Mouse (Mus musculus): ENCODE data around the gene Sct. TPM values are rescaled to one million over a fixed set of nuclear protein-coding genes. Genes with fewer than 3 reads are reported as not detected.

Sct gene
- polyA plus RNA-seq, 1 experiment from 2014 or later = 10.5 TPM

DNA sequence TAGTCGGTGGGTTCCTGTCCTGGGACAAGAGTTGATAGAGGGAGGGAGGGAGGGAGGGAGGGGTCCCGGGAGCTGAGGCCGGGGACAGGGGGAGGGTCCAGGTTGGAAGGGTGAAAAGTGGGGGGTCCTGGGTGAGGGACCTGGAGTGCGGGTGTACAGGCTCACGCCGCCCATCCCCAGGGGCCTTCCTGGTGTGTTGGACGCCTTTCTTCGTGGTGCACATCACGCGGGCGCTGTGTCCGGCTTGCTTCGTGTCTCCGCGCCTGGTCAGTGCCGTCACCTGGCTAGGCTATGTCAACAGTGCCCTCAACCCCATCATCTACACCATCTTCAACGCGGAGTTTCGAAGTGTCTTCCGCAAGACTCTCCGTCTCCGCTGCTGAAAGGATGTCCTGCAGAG is 15.5 kb upstream of the Sct start:
- no peaks in the 10 kb centered on the region for H3K9me3 ChIP-seq (ENCODE audit: control insufficient read depth, low read depth, low read length)
- H3K9ac ChIP-seq (replicated peaks; ENCODE audit: low read depth, low read length) = no peak overlapping the region
- H3K4me3 ChIP-seq (ENCODE audit: low read depth, low read length) = peak overlapping the region; percentile 33
- peak overlapping the region; percentile 74 for H3K4me2 ChIP-seq (replicated peaks; ENCODE audit: low read depth, low read length)
- no peak for ATAC-seq (ENCODE audit: insufficient number of reproducible peaks, insufficient read depth, low FRiP score, low read depth)
- 0 out of 2 replicates have a peak, but pooled peaks cover 8% of the 10 kb centered on the region for H3K36me3 ChIP-seq (ENCODE audit: control insufficient read depth, insufficient read depth, low read length)
- 0 out of 2 replicates have a peak, but pooled peaks cover 13% of the 10 kb centered on the region for H3K4me1 ChIP-seq (ENCODE audit: control insufficient read depth, insufficient read depth, low read length)
- H3K27me3 ChIP-seq (ENCODE audit: control insufficient read depth, insufficient read depth, low read length) = peaks cover 31% of the 10 kb centered on the region
- H3K27ac ChIP-seq (ENCODE audit: low read length) = no peak overlapping the region
- WGBS = 12% methylated on average over 22 of the region's 22 CpGs

DNA sequence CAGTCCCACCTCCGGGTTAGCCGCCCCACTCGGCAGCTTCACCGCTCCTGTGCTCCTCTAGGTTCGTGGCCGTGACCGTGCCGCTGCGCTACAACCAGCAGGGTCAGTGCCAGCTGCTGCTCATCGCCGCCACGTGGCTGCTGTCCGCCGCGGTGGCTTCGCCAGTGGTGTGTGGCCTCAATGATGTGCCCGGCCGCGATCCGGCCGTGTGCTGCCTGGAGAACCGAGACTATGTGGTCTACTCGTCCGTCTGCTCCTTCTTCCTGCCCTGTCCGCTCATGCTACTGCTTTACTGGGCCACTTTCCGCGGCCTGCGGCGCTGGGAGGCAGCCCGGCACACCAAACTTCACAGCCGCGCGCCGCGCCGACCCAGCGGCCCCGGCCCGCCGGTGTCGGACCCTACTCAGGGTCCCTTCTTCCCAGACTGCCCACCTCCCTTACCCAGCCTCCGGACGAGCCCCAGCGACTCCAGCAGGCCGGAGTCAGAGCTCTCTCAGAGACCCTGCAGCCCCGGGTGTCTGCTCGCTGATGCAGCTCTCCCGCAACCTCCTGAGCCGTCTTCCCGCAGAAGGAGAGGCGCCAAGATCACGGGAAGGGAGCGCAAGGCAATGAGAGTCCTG is 15.0 kb upstream of the Sct start:
- H3K9ac ChIP-seq (replicated peaks; ENCODE audit: low read depth, low read length) = no peak overlapping the region; the same call in 1 of the 2 replicates
- no peak for ATAC-seq (ENCODE audit: insufficient number of reproducible peaks, insufficient read depth, low FRiP score, low read depth)
- under 1% methylated on average over 52 of the region's 53 CpGs for WGBS

DNA sequence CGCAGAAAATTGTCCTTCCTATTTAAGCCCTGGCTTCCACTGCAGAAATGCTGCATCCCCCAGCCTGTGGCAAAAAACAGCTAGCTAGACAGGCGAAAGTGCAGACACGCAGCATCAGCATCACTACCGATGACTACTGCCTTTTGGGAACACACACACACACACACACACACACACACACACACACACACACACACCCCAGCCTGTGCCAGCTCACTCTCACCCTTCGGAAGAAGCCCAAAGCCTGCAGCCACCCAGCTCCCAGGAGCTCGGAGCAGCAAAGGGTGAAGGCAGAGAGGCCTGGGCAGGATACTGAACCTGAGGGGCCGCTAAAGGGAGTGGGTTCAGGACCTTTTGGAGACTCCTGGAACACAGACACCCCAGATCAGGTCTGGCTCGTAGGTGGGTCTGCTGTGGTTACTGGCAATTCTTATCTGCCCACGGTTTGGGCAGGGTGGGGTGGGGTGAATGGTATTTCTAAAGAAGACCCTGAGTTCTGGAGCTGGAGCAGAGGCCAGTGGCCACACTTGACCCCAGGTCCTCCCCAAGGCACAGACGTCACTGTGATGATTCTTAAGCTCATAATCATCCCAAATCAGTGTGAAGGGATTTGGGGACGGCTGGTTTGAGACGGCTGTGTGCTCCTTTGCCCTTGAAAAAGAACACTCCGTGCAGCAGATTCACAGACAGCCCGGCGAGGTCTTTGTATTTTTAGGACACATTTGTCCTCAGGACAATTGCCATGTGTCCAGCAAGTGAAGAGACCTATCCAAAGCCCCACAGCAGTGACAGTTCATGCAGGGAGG is 13.9 kb upstream of the Sct start:
- no peaks in the 10 kb centered on the region for H3K9me3 ChIP-seq (ENCODE audit: control insufficient read depth, low read depth, low read length)
- H3K4me1 ChIP-seq (ENCODE audit: control insufficient read depth, insufficient read depth, low read length) = 0 out of 2 replicates have a peak, but pooled peaks cover 13% of the 10 kb centered on the region
- 49% methylated on average over 15 of the region's 15 CpGs for WGBS
- H3K9ac ChIP-seq (replicated peaks; ENCODE audit: low read depth, low read length) = no peak overlapping the region
- peaks cover 31% of the 10 kb centered on the region for H3K27me3 ChIP-seq (ENCODE audit: control insufficient read depth, insufficient read depth, low read length)
- no peak overlapping the region for H3K27ac ChIP-seq (ENCODE audit: low read length)
- H3K4me3 ChIP-seq (ENCODE audit: low read depth, low read length) = no peak overlapping the region
- no peak for ATAC-seq (ENCODE audit: insufficient number of reproducible peaks, insufficient read depth, low FRiP score, low read depth)
- no peak overlapping the region for H3K4me2 ChIP-seq (replicated peaks; ENCODE audit: low read depth, low read length)
- H3K36me3 ChIP-seq (ENCODE audit: control insufficient read depth, insufficient read depth, low read length) = 0 out of 2 replicates have a peak, but pooled peaks cover 4% of the 10 kb centered on the region

More for the DNA sequence above, 15.0 kb upstream of the Sct start:
- H3K4me1 ChIP-seq (ENCODE audit: control insufficient read depth, insufficient read depth, low read length) = 0 out of 2 replicates have a peak, but pooled peaks cover 13% of the 10 kb centered on the region
- peak overlapping the region; percentile 33 for H3K4me3 ChIP-seq (ENCODE audit: low read depth, low read length)
- no peaks in the 10 kb centered on the region for H3K9me3 ChIP-seq (ENCODE audit: control insufficient read depth, low read depth, low read length)
- H3K27me3 ChIP-seq (ENCODE audit: control insufficient read depth, insufficient read depth, low read length) = peaks cover 31% of the 10 kb centered on the region
- no peak overlapping the region for H3K27ac ChIP-seq (ENCODE audit: low read length)
- H3K4me2 ChIP-seq (replicated peaks; ENCODE audit: low read depth, low read length) = peak overlapping the region; percentile 74
- 0 out of 2 replicates have a peak, but pooled peaks cover 4% of the 10 kb centered on the region for H3K36me3 ChIP-seq (ENCODE audit: control insufficient read depth, insufficient read depth, low read length)

DNA sequence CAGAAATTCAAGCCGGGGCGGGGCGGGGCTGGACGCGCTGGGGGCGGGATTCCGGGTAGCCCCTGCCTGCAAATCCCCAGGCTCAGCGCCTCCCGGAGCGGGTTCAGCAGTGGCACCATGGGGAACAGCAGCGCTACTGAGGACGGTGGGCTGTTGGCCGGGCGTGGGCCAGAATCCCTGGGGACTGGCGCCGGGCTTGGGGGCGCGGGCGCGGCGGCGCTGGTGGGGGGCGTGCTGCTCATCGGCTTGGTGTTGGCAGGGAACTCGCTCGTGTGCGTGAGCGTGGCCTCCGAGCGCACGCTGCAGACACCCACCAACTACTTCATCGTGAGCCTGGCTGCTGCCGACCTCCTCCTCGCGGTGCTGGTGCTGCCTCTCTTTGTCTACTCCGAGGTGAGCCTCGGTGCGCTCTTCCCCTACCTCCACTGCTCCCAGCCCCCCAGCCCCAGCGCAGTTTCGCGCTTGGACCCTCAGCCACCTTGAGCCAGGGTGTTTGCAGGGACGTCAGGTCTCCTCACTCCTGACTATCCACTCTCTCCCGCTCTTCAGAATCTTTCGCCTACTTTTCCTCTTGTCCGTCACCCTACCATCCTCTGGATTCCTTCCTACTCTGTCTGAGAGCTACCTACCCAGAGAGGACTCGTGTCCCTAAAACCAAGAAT is 13.1 kb upstream of the Sct start, which contains the start of gene Drd4:
Gene Drd4 (plus strand): TSS at position 86 of the 662 bp plus-strand sequence.
- H3K27me3 ChIP-seq (ENCODE audit: control insufficient read depth, insufficient read depth, low read length) = peaks cover 31% of the 10 kb centered on the region
- WGBS = 3% methylated on average over 44 of the region's 46 CpGs

DNA sequence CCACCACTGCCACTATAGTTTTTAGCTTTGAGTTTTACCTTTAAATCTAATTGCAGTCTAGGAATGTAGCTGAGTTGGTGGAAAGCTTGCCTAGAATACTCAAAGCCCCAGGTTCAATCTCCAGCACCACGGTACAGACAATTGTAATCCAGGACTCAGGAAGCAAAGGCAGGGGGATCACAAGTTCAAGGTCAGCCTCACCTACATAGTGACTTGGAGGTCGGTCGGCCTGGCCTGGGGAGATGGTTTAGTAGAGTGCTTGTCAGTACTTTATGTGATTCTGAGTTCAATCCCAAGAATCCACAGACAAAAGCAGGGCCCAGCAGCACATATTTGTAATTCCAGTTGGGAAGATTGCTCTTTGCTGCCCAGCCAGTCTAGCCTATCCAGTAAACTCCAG is 9.1 kb upstream of the Sct start:
- H3K27me3 ChIP-seq (ENCODE audit: control insufficient read depth, insufficient read depth, low read length) = peaks cover 11% of the 10 kb centered on the region
- H3K27ac ChIP-seq (ENCODE audit: low read length) = no peak overlapping the region
- no peak overlapping the region for H3K9ac ChIP-seq (replicated peaks; ENCODE audit: low read depth, low read length)
- H3K4me2 ChIP-seq (replicated peaks; ENCODE audit: low read depth, low read length) = no peak overlapping the region
- no peaks in the 10 kb centered on the region for H3K36me3 ChIP-seq (ENCODE audit: control insufficient read depth, insufficient read depth, low read length)
- 70% methylated on average over 3 of the region's 3 CpGs for WGBS
- H3K4me1 ChIP-seq (ENCODE audit: control insufficient read depth, insufficient read depth, low read length) = no peaks in the 10 kb centered on the region
- no peak overlapping the region for H3K4me3 ChIP-seq (ENCODE audit: low read depth, low read length)
- ATAC-seq (ENCODE audit: insufficient number of reproducible peaks, insufficient read depth, low FRiP score, low read depth) = no peak
- H3K9me3 ChIP-seq (ENCODE audit: control insufficient read depth, low read depth, low read length) = no peaks in the 10 kb centered on the region

More for the DNA sequence above, 13.1 kb upstream of the Sct start, which contains the start of gene Drd4:
- Histone ChIP-seq H3K9ac (replicated peaks; ENCODE audit: low read depth, low read length) (no peak within 1 kb of the TSS), H3K27ac (ENCODE audit: low read length) (no peak within 1 kb of the TSS), H3K4me2 (replicated peaks; ENCODE audit: low read depth, low read length) (peak within 1 kb of the TSS; percentile 85), H3K4me3 (ENCODE audit: low read depth, low read length) (peak within 1 kb of the TSS; percentile 40), H3K4me1 (ENCODE audit: control insufficient read depth, insufficient read depth, low read length) (0 out of 2 replicates have a peak, but pooled peaks cover 13% of the 10 kb centered on the region), H3K9me3 (ENCODE audit: control insufficient read depth, low read depth, low read length) (no peaks in the 10 kb centered on the region), H3K36me3 (ENCODE audit: control insufficient read depth, insufficient read depth, low read length) (no peaks in the 10 kb centered on the region)
- peak; percentile 79; the same call in 1 of the 2 replicates for ATAC-seq (ENCODE audit: insufficient number of reproducible peaks, insufficient read depth, low FRiP score, low read depth)

DNA sequence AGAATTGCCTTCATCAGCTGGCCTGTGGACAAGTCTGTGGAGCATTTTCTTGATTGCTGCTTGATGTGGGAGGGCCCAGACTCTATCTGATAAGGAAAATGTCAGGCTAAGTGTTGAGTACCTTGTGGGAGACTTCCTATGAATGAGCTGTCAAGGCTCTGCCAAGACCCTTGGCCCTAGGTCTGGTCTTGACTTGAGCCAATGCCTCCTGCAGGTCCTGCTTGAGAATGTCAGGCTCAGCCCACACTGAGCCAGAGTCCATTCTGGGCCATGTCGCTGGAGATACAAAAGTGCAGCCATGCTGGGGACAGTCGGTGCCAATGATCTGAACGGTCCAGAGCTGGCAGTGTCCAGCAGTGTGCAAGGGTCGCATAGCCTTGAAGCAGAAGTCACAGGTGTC is 3.8 kb upstream of the Sct start:
- H3K4me2 ChIP-seq (replicated peaks; ENCODE audit: low read depth, low read length) = no peak overlapping the region

DNA sequence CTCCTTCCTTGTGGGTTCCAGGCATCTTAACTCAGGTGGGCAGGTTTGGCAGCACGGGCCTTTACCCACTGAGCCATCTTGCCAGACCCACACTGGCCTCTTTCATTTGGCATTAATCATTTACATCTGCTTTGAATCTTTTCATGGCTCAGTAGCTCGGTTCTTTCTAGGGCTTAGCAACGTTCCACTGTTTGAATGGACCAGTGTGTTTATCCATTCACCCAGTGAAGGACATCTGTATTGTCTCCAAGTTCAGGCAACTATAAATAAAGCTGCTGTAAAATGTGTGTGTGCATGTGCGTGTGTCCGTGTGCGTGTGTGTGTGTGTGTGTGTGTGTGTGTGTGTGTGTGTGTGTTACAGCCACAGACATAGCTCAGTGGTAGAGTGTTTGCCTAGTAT is 2.5 kb upstream of the Sct start:
- no peaks in the 10 kb centered on the region for H3K27me3 ChIP-seq (ENCODE audit: control insufficient read depth, insufficient read depth, low read length)
- no peaks in the 10 kb centered on the region for H3K36me3 ChIP-seq (ENCODE audit: control insufficient read depth, insufficient read depth, low read length)
- no peak overlapping the region for H3K4me3 ChIP-seq (ENCODE audit: low read depth, low read length)
- 50% methylated on average over 6 of the region's 6 CpGs for WGBS
- ATAC-seq (ENCODE audit: insufficient number of reproducible peaks, insufficient read depth, low FRiP score, low read depth) = no peak
- H3K9ac ChIP-seq (replicated peaks; ENCODE audit: low read depth, low read length) = no peak overlapping the region
- H3K4me2 ChIP-seq (replicated peaks; ENCODE audit: low read depth, low read length) = no peak overlapping the region
- H3K9me3 ChIP-seq (ENCODE audit: control insufficient read depth, low read depth, low read length) = no peaks in the 10 kb centered on the region
- peaks cover 7% of the 10 kb centered on the region; the same call in 1 of the 2 replicates for H3K4me1 ChIP-seq (ENCODE audit: control insufficient read depth, insufficient read depth, low read length)
- no peak overlapping the region for H3K27ac ChIP-seq (ENCODE audit: low read length)

More for the DNA sequence above, 3.8 kb upstream of the Sct start:
- Histone ChIP-seq H3K27ac (ENCODE audit: low read length) (no peak overlapping the region), H3K36me3 (ENCODE audit: control insufficient read depth, insufficient read depth, low read length) (no peaks in the 10 kb centered on the region), H3K4me1 (ENCODE audit: control insufficient read depth, insufficient read depth, low read length) (peaks cover 7% of the 10 kb centered on the region; the same call in 1 of the 2 replicates), H3K4me3 (ENCODE audit: low read depth, low read length) (no peak overlapping the region), H3K9me3 (ENCODE audit: control insufficient read depth, low read depth, low read length) (no peaks in the 10 kb centered on the region), H3K27me3 (ENCODE audit: control insufficient read depth, insufficient read depth, low read length) (no peaks in the 10 kb centered on the region), H3K9ac (replicated peaks; ENCODE audit: low read depth, low read length) (no peak overlapping the region)
- no peak for ATAC-seq (ENCODE audit: insufficient number of reproducible peaks, insufficient read depth, low FRiP score, low read depth)
- 84% methylated on average over 4 of the region's 4 CpGs for WGBS
